Mouse (Mus musculus): Measurements from ENCODE around the gene Hoxc11.
A peak's percentile ranks its signal among the peaks of the same experiment; 100 is the strongest.

Gene Hoxc11

DNA sequence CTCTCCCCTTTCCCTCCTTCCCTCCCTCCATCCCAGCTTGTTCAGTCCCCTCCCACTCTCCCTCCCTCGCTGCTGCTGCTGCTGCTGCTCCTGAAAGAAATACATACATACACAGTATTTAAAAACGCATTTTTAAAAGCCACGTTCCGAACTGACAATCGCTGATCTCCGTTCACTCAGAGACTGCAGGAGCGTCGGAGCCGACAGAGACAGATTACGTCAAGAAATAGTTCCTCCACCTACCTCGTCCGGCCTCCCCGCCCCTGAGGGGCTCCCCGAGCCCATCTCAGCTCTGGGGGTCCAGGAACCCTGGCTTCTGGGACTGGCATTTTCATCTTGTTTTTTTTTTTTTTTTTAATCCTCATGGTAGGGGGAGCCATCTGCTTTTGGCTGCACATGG, 26.7 kb downstream of the Hoxc11 start:
- no peak for DNase-seq (ENCODE audit: low read depth in 2 of 2, low spot score in 2 of 2)

- no peak for DNase-seq (ENCODE audit: low read depth in 2 of 2, low spot score in 2 of 2)
Measured at GRCm38 (mm10) chr15:102981379-102982288, 27.4 kb downstream of the Hoxc11 start.

GRCm38 (mm10) chr15:102983716-102984115, 29.5 kb downstream of the Hoxc11 start:
- no peak for DNase-seq (ENCODE audit: low read depth in 2 of 2, low spot score in 2 of 2)

DNA sequence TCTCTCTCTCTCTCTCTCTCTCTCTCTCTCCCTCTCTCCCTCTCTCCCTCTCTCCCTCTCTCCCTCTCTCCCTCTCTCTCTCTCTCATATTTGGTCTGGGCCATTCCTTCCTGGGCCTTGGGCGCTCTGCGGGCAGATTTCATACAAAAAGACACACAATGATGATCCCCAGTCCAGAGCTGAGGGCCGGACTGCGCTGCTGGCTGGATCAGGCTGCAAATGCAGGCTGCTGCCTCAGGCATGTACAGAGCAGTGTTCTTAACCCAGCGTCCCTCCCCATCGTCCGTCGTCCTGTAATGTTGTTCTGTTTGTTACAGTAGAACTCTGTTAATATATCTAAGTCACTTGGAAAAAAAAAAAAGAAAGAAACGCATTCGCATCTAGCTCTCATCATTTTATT, 30.3 kb downstream of the Hoxc11 start:
- DNase-seq (ENCODE audit: low read depth in 2 of 2, low spot score in 2 of 2), result no peak

DNA sequence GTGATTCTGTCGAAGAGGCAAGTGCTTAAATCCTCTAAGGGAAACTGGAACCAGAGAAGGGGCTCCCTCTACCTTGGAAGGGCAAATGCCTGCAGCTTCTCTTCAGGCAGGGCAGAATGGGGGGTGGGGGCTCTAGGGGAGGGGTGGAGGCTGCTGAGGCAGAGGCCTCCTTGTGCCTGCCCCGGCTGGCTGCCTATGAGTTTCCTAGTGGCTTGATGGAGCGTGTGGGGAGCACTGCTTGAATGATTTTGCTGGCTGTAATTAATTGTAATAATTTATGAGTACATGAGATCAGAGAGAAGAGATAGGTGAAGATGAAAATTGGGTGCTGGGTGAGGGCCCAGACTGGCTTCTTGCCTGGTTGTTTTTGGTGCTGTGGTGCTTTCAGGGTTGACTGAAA, 30.7 kb downstream of the Hoxc11 start:
- no peak for DNase-seq (ENCODE audit: low read depth in 2 of 2, low spot score in 2 of 2)

DNA sequence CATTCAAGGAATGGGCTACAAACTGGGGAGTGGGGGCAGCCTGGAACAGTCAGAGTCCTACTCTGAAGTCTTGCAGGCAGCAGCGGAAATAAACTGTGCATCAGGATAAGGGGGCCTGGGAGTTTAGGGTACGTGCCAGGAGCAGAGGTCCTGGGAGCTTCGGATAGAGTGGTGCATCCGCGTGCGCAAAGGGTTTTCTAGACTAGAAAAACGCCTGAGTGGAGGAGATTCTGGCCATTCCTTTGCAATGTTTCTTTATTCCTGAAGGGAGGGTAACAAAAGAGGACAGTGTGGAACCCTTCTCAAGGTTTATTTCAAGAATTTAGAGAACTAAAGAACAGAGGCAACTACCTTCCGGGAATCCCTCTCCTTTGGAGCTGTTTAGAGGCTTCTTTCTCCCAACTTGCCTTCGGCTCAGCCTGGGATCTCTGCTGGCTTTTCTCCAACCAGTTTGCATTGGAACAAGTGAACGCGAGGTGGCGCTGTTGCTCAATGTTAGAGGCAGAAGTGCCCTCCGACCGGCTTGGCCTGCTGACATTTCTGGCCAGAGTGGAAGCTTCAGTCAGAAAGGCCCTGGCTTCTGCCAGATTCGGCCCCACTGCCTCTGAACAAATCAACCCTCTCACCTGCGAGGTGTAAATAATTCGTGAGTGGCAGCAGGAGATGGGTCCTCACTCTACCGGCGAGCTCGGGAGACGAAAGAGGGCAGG, 33.1 kb downstream of the Hoxc11 start:
- peak; percentile 75 to 80 for DNase-seq (ENCODE audit: low read depth in 2 of 2, low spot score in 2 of 2)

DNA sequence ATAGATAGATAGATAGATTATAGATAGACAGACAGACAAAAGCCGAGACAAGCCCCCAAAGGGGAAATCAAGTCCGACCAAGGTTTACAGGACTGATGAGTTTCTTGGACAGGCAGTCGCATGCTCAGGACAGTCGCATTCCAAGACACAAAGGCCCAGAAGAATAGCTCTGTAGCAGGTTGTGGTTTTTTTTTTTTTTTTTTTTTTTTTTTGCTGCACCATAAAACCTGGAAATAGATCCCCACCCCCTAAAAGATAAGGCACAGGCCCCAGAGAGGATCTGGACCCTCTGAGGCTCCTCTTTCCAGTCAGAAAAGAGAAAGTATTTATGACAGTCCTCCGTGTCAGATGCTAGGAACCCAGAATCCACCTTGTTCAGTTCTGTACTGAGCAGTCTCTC, 33.9 kb downstream of the Hoxc11 start:
- no peak for DNase-seq (ENCODE audit: low read depth in 2 of 2, low spot score in 2 of 2)

- no peak for DNase-seq (ENCODE audit: low read depth in 2 of 2, low spot score in 2 of 2)
Measured at GRCm38 (mm10) chr15:102990461-102991397, 36.5 kb downstream of the Hoxc11 start, which contains the start of gene Hoxc8. Gene Hoxc8 (plus strand): TSS chr15:102990607.

- DNase-seq (ENCODE audit: low read depth in 2 of 2, low spot score in 2 of 2), result no peak
Measured at GRCm38 (mm10) chr15:102991782-102992181, 37.6 kb downstream of the Hoxc11 start.

- no peak for DNase-seq (ENCODE audit: low read depth in 2 of 2, low spot score in 2 of 2)
Measured at GRCm38 (mm10) chr15:102992206-102992605, 38.0 kb downstream of the Hoxc11 start.

DNA sequence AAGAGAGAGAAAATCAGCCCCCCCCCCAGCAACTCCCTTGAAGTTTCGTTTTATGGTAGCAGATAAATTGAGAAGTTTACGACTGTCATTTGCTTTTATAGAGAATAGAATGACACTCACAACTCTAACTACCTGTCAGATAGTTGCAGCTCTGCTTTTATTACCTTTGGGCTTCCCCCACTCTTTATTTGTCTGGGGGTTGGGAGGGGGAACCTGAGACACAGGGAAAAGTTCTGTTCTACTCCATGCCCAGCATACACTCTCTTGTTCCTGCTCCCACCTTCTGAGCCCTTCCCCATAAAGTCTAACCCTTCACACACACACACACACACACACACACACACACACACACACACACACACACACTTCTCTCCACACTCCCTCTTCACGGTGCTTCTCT, 38.6 kb downstream of the Hoxc11 start:
- DNase-seq (ENCODE audit: low read depth in 2 of 2, low spot score in 2 of 2), result no peak

DNA sequence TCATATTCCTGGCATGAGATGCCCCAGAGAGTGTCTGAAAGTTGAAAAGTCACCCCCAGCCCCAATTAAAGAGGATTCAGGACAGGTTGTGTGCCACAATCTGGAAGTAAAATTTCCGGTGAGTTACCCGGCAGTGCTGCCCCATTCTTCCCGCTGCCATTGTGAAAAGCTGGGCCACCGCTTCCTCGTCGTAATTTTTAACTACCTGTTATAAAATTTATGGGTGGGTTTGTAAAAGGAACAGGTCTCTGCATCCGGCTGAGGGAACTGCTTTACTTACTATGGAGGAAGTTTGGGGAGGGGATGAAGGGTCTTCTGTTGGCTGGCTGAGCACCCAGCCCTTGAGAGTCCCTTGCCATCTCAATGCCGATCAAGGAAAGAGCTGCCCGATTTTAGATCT, 42.3 kb downstream of the Hoxc11 start:
- no peak for DNase-seq (ENCODE audit: low read depth in 2 of 2, low spot score in 2 of 2)

- no peak for DNase-seq (ENCODE audit: low read depth in 2 of 2, low spot score in 2 of 2)
Measured at GRCm38 (mm10) chr15:102997431-102997830, 43.2 kb downstream of the Hoxc11 start.

- no peak for DNase-seq (ENCODE audit: low read depth in 2 of 2, low spot score in 2 of 2)
Measured at GRCm38 (mm10) chr15:102997939-102998355, 43.7 kb downstream of the Hoxc11 start, which contains the start of gene Hoxc6. Gene Hoxc6 (plus strand): TSS chr15:102998257.

GRCm38 (mm10) chr15:102998608-102999182, 44.5 kb downstream of the Hoxc11 start:
- DNase-seq (ENCODE audit: low read depth in 2 of 2, low spot score in 2 of 2), result no peak

DNA sequence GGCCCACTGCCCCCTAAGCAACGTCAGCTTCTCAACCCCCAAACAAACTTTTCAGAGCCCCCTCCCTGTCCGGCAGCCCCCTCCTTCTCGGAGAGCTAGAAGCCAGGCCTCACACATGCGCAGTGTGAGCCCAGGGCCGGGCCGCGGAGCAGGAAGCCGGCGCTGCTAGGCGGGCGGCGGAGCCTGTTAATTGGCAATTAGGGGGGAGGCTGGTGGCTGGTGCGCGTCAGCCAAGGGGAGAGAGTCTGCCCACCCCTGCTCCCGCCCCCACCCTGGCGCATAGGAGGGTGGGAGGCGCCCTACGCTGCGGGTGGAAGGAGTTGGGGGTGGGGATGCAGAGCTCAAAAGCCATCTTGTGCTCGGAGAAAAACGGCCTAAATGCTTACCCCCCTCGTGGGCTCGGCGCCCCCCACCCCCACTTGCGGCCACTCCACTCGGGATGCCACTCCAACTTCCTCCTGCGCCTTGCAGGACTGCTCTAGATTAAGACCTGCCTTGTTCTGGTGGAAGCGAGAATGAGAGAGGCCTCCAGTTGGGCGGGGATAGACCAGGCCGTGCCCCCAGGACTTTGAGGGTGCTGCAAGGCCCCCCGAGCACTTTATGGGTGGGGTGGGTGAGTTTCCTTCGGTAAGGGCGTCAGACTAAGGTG, 45.1 kb downstream of the Hoxc11 start:
- peak; percentile 57 to 63 for DNase-seq (ENCODE audit: low read depth in 2 of 2, low spot score in 2 of 2)

DNA sequence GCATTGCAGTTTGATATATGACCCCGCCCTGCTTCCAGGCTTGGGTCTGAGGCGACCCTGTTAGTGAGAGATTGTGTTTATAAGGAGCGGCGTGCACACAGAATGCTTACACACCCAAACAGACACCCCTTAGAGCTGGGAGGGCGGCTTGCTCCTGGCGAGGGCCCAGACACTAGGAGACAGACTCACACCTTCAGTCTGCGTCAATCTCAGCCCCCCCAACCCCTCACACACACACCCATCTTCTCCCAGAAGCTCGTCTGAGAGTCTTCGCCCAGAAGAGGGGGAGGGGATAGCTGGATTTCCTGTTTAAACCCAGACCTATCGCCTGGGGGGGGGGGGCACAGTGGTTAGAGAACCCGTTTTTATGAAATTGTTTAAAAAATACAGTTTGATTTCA, 45.7 kb downstream of the Hoxc11 start:
- DNase-seq (ENCODE audit: low read depth in 2 of 2, low spot score in 2 of 2), result no peak

GRCm38 (mm10) chr15:103000501-103000901, 46.3 kb downstream of the Hoxc11 start:
- no peak for DNase-seq (ENCODE audit: low read depth in 2 of 2, low spot score in 2 of 2)

GRCm38 (mm10) chr15:103001370-103001769, 47.1 kb downstream of the Hoxc11 start:
- no peak for DNase-seq (ENCODE audit: low read depth in 2 of 2, low spot score in 2 of 2)

- DNase-seq (ENCODE audit: low read depth in 2 of 2, low spot score in 2 of 2), result no peak
Measured at GRCm38 (mm10) chr15:103002156-103002555, 47.9 kb downstream of the Hoxc11 start.

All from CD8-positive naive resting alpha-beta T cell, adult 2 months (primary cell).